ENCODE assay signal across 11 mouse cellular contexts in genomic region chr9:68888670-68889069, GRCm38 (mm10).
DNase-seq lines count a peak whose midpoint lies in the region; ATAC-seq lines count a peak whose summit lies in the region.
"Had no signal": no experiment of that assay in that cellular context is flagged by ENCODE, and none has a peak within 500 bp of the region (broad histone marks: within the 10 kb centered on the region; RNA-seq: fewer than 3 reads in every experiment).

No protein-coding gene starts in this region.

- H3K9me3 ChIP-seq in hindbrain, embryonic 14.5 days (ENCODE audit: control insufficient read depth, low read length), result no peaks in the 10 kb centered on the region
- H3K9me3 ChIP-seq in hindbrain, embryonic 13.5 days, result no peaks in the 10 kb centered on the region
- H3K9me3 ChIP-seq in forebrain, embryonic 16.5 days (ENCODE audit: control insufficient read depth, low read length), result no peaks in the 10 kb centered on the region
- H3K9me3 ChIP-seq in lung, embryonic 16.5 days (ENCODE audit: control insufficient read depth, low read length), result no peaks in the 10 kb centered on the region
- H3K9me3 ChIP-seq: embryonic facial prominence, embryonic 15.5 days; limb, embryonic 13.5 days had no signal

- H3K36me3 ChIP-seq in hindbrain, embryonic 14.5 days (replicated peaks; ENCODE audit: control insufficient read depth, insufficient read depth), result no peaks in the 10 kb centered on the region
- no peaks in the 10 kb centered on the region for H3K36me3 ChIP-seq in hindbrain, embryonic 13.5 days
- H3K36me3 ChIP-seq in forebrain, embryonic 16.5 days (ENCODE audit: control insufficient read depth, insufficient read depth), result no peaks in the 10 kb centered on the region
- H3K36me3 ChIP-seq in lung, embryonic 16.5 days (ENCODE audit: control insufficient read depth, insufficient read depth, low read length), result no peaks in the 10 kb centered on the region
- H3K36me3 ChIP-seq: embryonic facial prominence, embryonic 15.5 days; limb, embryonic 13.5 days had no signal

- peaks cover 5% of the 10 kb centered on the region; the same call in 1 of the 2 replicates for H3K4me1 ChIP-seq in hindbrain, embryonic 14.5 days (replicated peaks; ENCODE audit: control insufficient read depth, insufficient read depth, low read length)
- H3K4me1 ChIP-seq in hindbrain, embryonic 13.5 days (replicated peaks), result peaks cover 15% of the 10 kb centered on the region
- peaks cover 8% of the 10 kb centered on the region for H3K4me1 ChIP-seq in forebrain, embryonic 16.5 days (replicated peaks; ENCODE audit: control insufficient read depth, insufficient read depth, low read length)
- peaks cover 16% of the 10 kb centered on the region; the same call in 1 of the 2 replicates for H3K4me1 ChIP-seq in lung, embryonic 16.5 days (replicated peaks; ENCODE audit: control insufficient read depth, insufficient read depth, low read length)

- no peak overlapping the region for H3K9ac ChIP-seq in hindbrain, embryonic 14.5 days
- H3K9ac ChIP-seq in hindbrain, embryonic 13.5 days, result no peak overlapping the region
- H3K9ac ChIP-seq in forebrain, embryonic 16.5 days (replicated peaks; ENCODE audit: low read depth, low read length), result no peak overlapping the region
- no peak overlapping the region for H3K9ac ChIP-seq in lung, embryonic 16.5 days (ENCODE audit: low read length)
- H3K9ac ChIP-seq: embryonic facial prominence, embryonic 15.5 days; limb, embryonic 13.5 days had no signal

- no peaks in the 10 kb centered on the region for H3K27me3 ChIP-seq in hindbrain, embryonic 14.5 days (ENCODE audit: control insufficient read depth, insufficient read depth, low read length)
- H3K27me3 ChIP-seq in hindbrain, embryonic 13.5 days, result no peaks in the 10 kb centered on the region
- 0 out of 2 replicates have a peak, but pooled peaks cover 2% of the 10 kb centered on the region for H3K27me3 ChIP-seq in forebrain, embryonic 16.5 days (replicated peaks; ENCODE audit: control insufficient read depth, insufficient read depth, low read length)
- no peaks in the 10 kb centered on the region for H3K27me3 ChIP-seq in lung, embryonic 16.5 days (ENCODE audit: control insufficient read depth, insufficient read depth, low read depth, low read length)
- H3K27me3 ChIP-seq: embryonic facial prominence, embryonic 15.5 days; limb, embryonic 13.5 days had no signal

- no peak overlapping the region for H3K27ac ChIP-seq in hindbrain, embryonic 14.5 days
- no peak overlapping the region for H3K27ac ChIP-seq in hindbrain, embryonic 13.5 days
- H3K27ac ChIP-seq in forebrain, embryonic 16.5 days (ENCODE audit: low read length), result peak overlapping the region; percentile 50; the same call in 1 of the 2 replicates
- H3K27ac ChIP-seq in lung, embryonic 16.5 days (ENCODE audit: low read length), result peak overlapping the region; percentile 45; the same call in 1 of the 2 replicates
- H3K27ac ChIP-seq: embryonic facial prominence, embryonic 15.5 days; limb, embryonic 13.5 days had no signal

- WGBS in hindbrain, embryonic 14.5 days, result 27% methylated on average over 8 of the region's 8 CpGs
- 22% methylated on average over 8 of the region's 8 CpGs for WGBS in hindbrain, embryonic 13.5 days
- WGBS in forebrain, embryonic 16.5 days, result 6% methylated on average over 8 of the region's 8 CpGs
- 29% methylated on average over 8 of the region's 8 CpGs for WGBS in lung, embryonic 16.5 days

- ATAC-seq in hindbrain, embryonic 14.5 days (ENCODE audit: low FRiP score), result peak; percentile 6; the same call in 1 of the 2 replicates
- no peak for ATAC-seq in hindbrain, embryonic 13.5 days (ENCODE audit: low FRiP score)
- ATAC-seq in forebrain, embryonic 16.5 days, result peak; percentile 90
- peak; percentile 93 for ATAC-seq in lung, embryonic 16.5 days (ENCODE audit: low read depth)
- ATAC-seq: Patski had no signal

- H3K4me3 ChIP-seq in hindbrain, embryonic 14.5 days (replicated peaks; ENCODE audit: low read length), result no peak overlapping the region
- H3K4me3 ChIP-seq in hindbrain, embryonic 13.5 days, result no peak overlapping the region
- H3K4me3 ChIP-seq in forebrain, embryonic 16.5 days (replicated peaks; ENCODE audit: low read length), result no peak overlapping the region
- no peak overlapping the region for H3K4me3 ChIP-seq in lung, embryonic 16.5 days (ENCODE audit: low read length)
- H3K4me3 ChIP-seq: embryonic facial prominence, embryonic 15.5 days; limb, embryonic 13.5 days had no signal

- DNase-seq in hindbrain, embryonic 14.5 days (ENCODE audit: low spot score), result peak; percentile 67
- DNase-seq in CD4-positive helper T cell, adult 2 months (ENCODE audit: low read depth, low spot score), result peak; percentile 23
- peak; percentile 36 for DNase-seq in kidney, adult 11 months
- DNase-seq in testis, postnatal 14 days (ENCODE audit: low spot score), result peak; percentile 31
- DNase-seq in yolk sac, embryonic 10.5 days (ENCODE audit: low spot score), result no peak

- H3K4me2 ChIP-seq in hindbrain, embryonic 14.5 days (replicated peaks), result no peak overlapping the region; the same call in 1 of the 2 replicates
- H3K4me2 ChIP-seq in hindbrain, embryonic 13.5 days, result no peak overlapping the region
- H3K4me2 ChIP-seq in forebrain, embryonic 16.5 days (ENCODE audit: low read length), result peak overlapping the region; percentile 23
- H3K4me2 ChIP-seq in lung, embryonic 16.5 days (ENCODE audit: low read depth, low read length), result peak overlapping the region; percentile 4; the same call in 1 of the 2 replicates
- H3K4me2 ChIP-seq: embryonic facial prominence, embryonic 15.5 days; limb, embryonic 13.5 days had no signal

Comparison
In these comparisons a context has a peak if more than half of its experiments do, and no peak if none do; other contexts are left out.
1. H3K27ac ChIP-seq: peak in forebrain, embryonic 16.5 days (single experiment) and lung, embryonic 16.5 days (single experiment); none in hindbrain, embryonic 14.5 days (single experiment) and hindbrain, embryonic 13.5 days (single experiment).
2. H3K4me2 ChIP-seq: peak in forebrain, embryonic 16.5 days (single experiment) and lung, embryonic 16.5 days (single experiment); none in hindbrain, embryonic 14.5 days (single experiment) and hindbrain, embryonic 13.5 days (single experiment).